Mouse (Mus musculus) megakaryocyte, adult 5-6 weeks (primary cell): ENCODE measurements at regions not wholly inside any gene's neighbourhood (a gene's known extent, or its start where the extent isn't known, plus 50 kb on each side); places are given as distances from the start of the nearest gene placed in this dataset.
A peak's percentile ranks its signal among the peaks of the same experiment; 100 is the strongest.

Source experiments
- ATAC-seq: 2 replicates; pipeline ENCODE4 v1.8.0; 2016; ENCODE audit warnings: mild to moderate bottlenecking, inconsistent platforms; ENCODE audit not compliant: poor library complexity, severe bottlenecking

GRCm38 (mm10) chr15:36679577-36679976 lies 328.0 kb downstream of the Zfp706 start:
- ATAC-seq: no peak

GRCm38 (mm10) chr15:36669748-36670147 lies 337.8 kb downstream of the Zfp706 start:
- ATAC-seq: no peak

- ATAC-seq: peak; percentile 77
These were observed 341.0 kb downstream of the Zfp706 start for GRCm38 (mm10) chr15:36666566-36666965.

- ATAC-seq: no peak
These were observed 343.2 kb downstream of the Zfp706 start for GRCm38 (mm10) chr15:36664391-36664790.

- ATAC-seq: no peak
These were observed 346.6 kb downstream of the Zfp706 start for GRCm38 (mm10) chr15:36660986-36661385.
